Mouse (Mus musculus): ENCODE results near the gene Grik5. TPM values are rescaled to one million over a fixed set of nuclear protein-coding genes. Genes with fewer than 3 reads are reported as not detected.
A peak's percentile ranks its signal among the peaks of the same experiment; 100 is the strongest.

The Grik5 gene
- polyA plus RNA-seq, 1 experiment from 2014 or later, result 1.5 TPM

- 0 out of 2 replicates have a peak overlapping the region, but pooled peaks have one; percentile 6 for H3K9ac ChIP-seq (ENCODE audit: low read depth, low read length)
- WGBS, result 60% methylated on average over 10 of the region's 10 CpGs
- no peak overlapping the region for H3K27ac ChIP-seq (ENCODE audit: low read length)
- H3K4me3 ChIP-seq (ENCODE audit: low read length), result no peak overlapping the region
- H3K4me2 ChIP-seq (ENCODE audit: low read depth, low read length), result no peak overlapping the region
- no peaks in the 10 kb centered on the region for H3K9me3 ChIP-seq (ENCODE audit: control insufficient read depth, low read length)
- ATAC-seq, result no peak
- no peaks in the 10 kb centered on the region for H3K4me1 ChIP-seq (ENCODE audit: control insufficient read depth, insufficient read depth, low read length)
- peaks cover 3% of the 10 kb centered on the region; the same call in 1 of the 2 replicates for H3K36me3 ChIP-seq (ENCODE audit: control insufficient read depth, insufficient read depth, low read length)
- H3K27me3 ChIP-seq (replicated peaks; ENCODE audit: control insufficient read depth, insufficient read depth, low read length), result no peaks in the 10 kb centered on the region
Measured at GRCm38 (mm10) chr7:25025855-25026439, 46.2 kb downstream of the Grik5 start.

GRCm38 (mm10) chr7:25011592-25011991, 60.6 kb downstream of the Grik5 start:
- 70% methylated on average over 7 of the region's 7 CpGs for WGBS
- Histone ChIP-seq H3K4me3 (ENCODE audit: low read length) (no peak overlapping the region), H3K9me3 (ENCODE audit: control insufficient read depth, low read length) (no peaks in the 10 kb centered on the region), H3K4me2 (ENCODE audit: low read depth, low read length) (no peak overlapping the region), H3K36me3 (ENCODE audit: control insufficient read depth, insufficient read depth, low read length) (no peaks in the 10 kb centered on the region), H3K4me1 (ENCODE audit: control insufficient read depth, insufficient read depth, low read length) (no peaks in the 10 kb centered on the region), H3K27me3 (replicated peaks; ENCODE audit: control insufficient read depth, insufficient read depth, low read length) (peaks cover 51% of the 10 kb centered on the region), H3K9ac (ENCODE audit: low read depth, low read length) (no peak overlapping the region), H3K27ac (ENCODE audit: low read length) (no peak overlapping the region)
- no peak for ATAC-seq

- H3K4me1 ChIP-seq (ENCODE audit: control insufficient read depth, insufficient read depth, low read length), result peaks cover 6% of the 10 kb centered on the region; the same call in 1 of the 2 replicates
- no peak overlapping the region for H3K9ac ChIP-seq (ENCODE audit: low read depth, low read length)
- peak overlapping the region; percentile 79 for H3K4me2 ChIP-seq (ENCODE audit: low read depth, low read length)
- H3K27me3 ChIP-seq (replicated peaks; ENCODE audit: control insufficient read depth, insufficient read depth, low read length), result peaks cover 64% of the 10 kb centered on the region
- H3K9me3 ChIP-seq (ENCODE audit: control insufficient read depth, low read length), result no peaks in the 10 kb centered on the region
- no peaks in the 10 kb centered on the region for H3K36me3 ChIP-seq (ENCODE audit: control insufficient read depth, insufficient read depth, low read length)
- WGBS, result 5% methylated on average over 95 of the region's 97 CpGs
- no peak overlapping the region for H3K27ac ChIP-seq (ENCODE audit: low read length)
- ATAC-seq, result peak; percentile 30
- H3K4me3 ChIP-seq (ENCODE audit: low read length), result peak overlapping the region; percentile 41
Measured at GRCm38 (mm10) chr7:25010090-25010913, 61.8 kb downstream of the Grik5 start.

GRCm38 (mm10) chr7:25009099-25009700, 62.9 kb downstream of the Grik5 start:
- Histone ChIP-seq H3K9me3 (ENCODE audit: control insufficient read depth, low read length) (no peaks in the 10 kb centered on the region), H3K4me3 (ENCODE audit: low read length) (no peak overlapping the region), H3K27ac (ENCODE audit: low read length) (no peak overlapping the region), H3K36me3 (ENCODE audit: control insufficient read depth, insufficient read depth, low read length) (no peaks in the 10 kb centered on the region), H3K4me1 (ENCODE audit: control insufficient read depth, insufficient read depth, low read length) (peaks cover 9% of the 10 kb centered on the region; the same call in 1 of the 2 replicates), H3K27me3 (replicated peaks; ENCODE audit: control insufficient read depth, insufficient read depth, low read length) (peaks cover 74% of the 10 kb centered on the region), H3K9ac (ENCODE audit: low read depth, low read length) (no peak overlapping the region), H3K4me2 (ENCODE audit: low read depth, low read length) (no peak overlapping the region)
- 15% methylated on average over 20 of the region's 20 CpGs for WGBS
- no peak for ATAC-seq

- H3K9ac ChIP-seq (ENCODE audit: low read depth, low read length), result no peak overlapping the region
- H3K27ac ChIP-seq (ENCODE audit: low read length), result no peak overlapping the region
- 2% methylated on average over 17 of the region's 17 CpGs for WGBS
- no peaks in the 10 kb centered on the region for H3K36me3 ChIP-seq (ENCODE audit: control insufficient read depth, insufficient read depth, low read length)
- H3K4me3 ChIP-seq (ENCODE audit: low read length), result no peak overlapping the region
- peaks cover 9% of the 10 kb centered on the region; the same call in 1 of the 2 replicates for H3K4me1 ChIP-seq (ENCODE audit: control insufficient read depth, insufficient read depth, low read length)
- H3K27me3 ChIP-seq (replicated peaks; ENCODE audit: control insufficient read depth, insufficient read depth, low read length), result peaks cover 74% of the 10 kb centered on the region
- ATAC-seq, result no peak
- H3K9me3 ChIP-seq (ENCODE audit: control insufficient read depth, low read length), result no peaks in the 10 kb centered on the region
- no peak overlapping the region for H3K4me2 ChIP-seq (ENCODE audit: low read depth, low read length)
Measured at GRCm38 (mm10) chr7:25008635-25009034, 63.5 kb downstream of the Grik5 start.

- Histone ChIP-seq H3K4me1 (ENCODE audit: control insufficient read depth, insufficient read depth, low read length) (peaks cover 12% of the 10 kb centered on the region; the same call in 1 of the 2 replicates), H3K27ac (ENCODE audit: low read length) (no peak overlapping the region), H3K9ac (ENCODE audit: low read depth, low read length) (no peak overlapping the region), H3K4me3 (ENCODE audit: low read length) (no peak overlapping the region), H3K27me3 (replicated peaks; ENCODE audit: control insufficient read depth, insufficient read depth, low read length) (peaks cover 74% of the 10 kb centered on the region), H3K36me3 (ENCODE audit: control insufficient read depth, insufficient read depth, low read length) (no peaks in the 10 kb centered on the region), H3K9me3 (ENCODE audit: control insufficient read depth, low read length) (no peaks in the 10 kb centered on the region), H3K4me2 (ENCODE audit: low read depth, low read length) (no peak overlapping the region)
- ATAC-seq, result no peak
- 25% methylated on average over 8 of the region's 8 CpGs for WGBS
Measured at GRCm38 (mm10) chr7:25007609-25008374, 64.4 kb downstream of the Grik5 start.

GRCm38 (mm10) chr7:25006586-25007364, 65.4 kb downstream of the Grik5 start:
- H3K27ac ChIP-seq (ENCODE audit: low read length), result no peak overlapping the region
- no peak overlapping the region for H3K4me2 ChIP-seq (ENCODE audit: low read depth, low read length)
- ATAC-seq, result no peak
- H3K9ac ChIP-seq (ENCODE audit: low read depth, low read length), result no peak overlapping the region
- no peaks in the 10 kb centered on the region for H3K36me3 ChIP-seq (ENCODE audit: control insufficient read depth, insufficient read depth, low read length)
- no peaks in the 10 kb centered on the region for H3K9me3 ChIP-seq (ENCODE audit: control insufficient read depth, low read length)
- WGBS, result 76% methylated on average over 12 of the region's 12 CpGs
- no peak overlapping the region for H3K4me3 ChIP-seq (ENCODE audit: low read length)
- H3K27me3 ChIP-seq (replicated peaks; ENCODE audit: control insufficient read depth, insufficient read depth, low read length), result peaks cover 72% of the 10 kb centered on the region
- H3K4me1 ChIP-seq (ENCODE audit: control insufficient read depth, insufficient read depth, low read length), result peaks cover 12% of the 10 kb centered on the region; the same call in 1 of the 2 replicates

GRCm38 (mm10) chr7:25006171-25006570, 66.0 kb downstream of the Grik5 start:
- 0 out of 2 replicates have a peak overlapping the region, but pooled peaks have one; percentile 51 for H3K9ac ChIP-seq (ENCODE audit: low read depth, low read length)
- peak; percentile 2; the same call in 1 of the 2 replicates for ATAC-seq
- no peaks in the 10 kb centered on the region for H3K36me3 ChIP-seq (ENCODE audit: control insufficient read depth, insufficient read depth, low read length)
- no peaks in the 10 kb centered on the region for H3K9me3 ChIP-seq (ENCODE audit: control insufficient read depth, low read length)
- WGBS, result 66% methylated on average over 3 of the region's 3 CpGs
- H3K4me3 ChIP-seq (ENCODE audit: low read length), result peak overlapping the region; percentile 42; the same call in 1 of the 2 replicates
- H3K27me3 ChIP-seq (replicated peaks; ENCODE audit: control insufficient read depth, insufficient read depth, low read length), result peaks cover 67% of the 10 kb centered on the region
- H3K4me1 ChIP-seq (ENCODE audit: control insufficient read depth, insufficient read depth, low read length), result peaks cover 12% of the 10 kb centered on the region; the same call in 1 of the 2 replicates
- H3K4me2 ChIP-seq (ENCODE audit: low read depth, low read length), result peak overlapping the region; percentile 62
- no peak overlapping the region for H3K27ac ChIP-seq (ENCODE audit: low read length)
